Mouse (Mus musculus) testis, postnatal 10 days (tissue): ENCODE measurements around the gene Gm20661.
"Not testable (repeated sequence)": the region's sequence is repeated elsewhere in the genome, so short reads cannot be mapped to it uniquely, and the experiment has no call there.

Experiments
- DNase-seq: peaks from one replicate; pipeline ENCODE4 v3.0.0; 2021; ENCODE audit warnings: low spot score

Gene Gm20661

DNA sequence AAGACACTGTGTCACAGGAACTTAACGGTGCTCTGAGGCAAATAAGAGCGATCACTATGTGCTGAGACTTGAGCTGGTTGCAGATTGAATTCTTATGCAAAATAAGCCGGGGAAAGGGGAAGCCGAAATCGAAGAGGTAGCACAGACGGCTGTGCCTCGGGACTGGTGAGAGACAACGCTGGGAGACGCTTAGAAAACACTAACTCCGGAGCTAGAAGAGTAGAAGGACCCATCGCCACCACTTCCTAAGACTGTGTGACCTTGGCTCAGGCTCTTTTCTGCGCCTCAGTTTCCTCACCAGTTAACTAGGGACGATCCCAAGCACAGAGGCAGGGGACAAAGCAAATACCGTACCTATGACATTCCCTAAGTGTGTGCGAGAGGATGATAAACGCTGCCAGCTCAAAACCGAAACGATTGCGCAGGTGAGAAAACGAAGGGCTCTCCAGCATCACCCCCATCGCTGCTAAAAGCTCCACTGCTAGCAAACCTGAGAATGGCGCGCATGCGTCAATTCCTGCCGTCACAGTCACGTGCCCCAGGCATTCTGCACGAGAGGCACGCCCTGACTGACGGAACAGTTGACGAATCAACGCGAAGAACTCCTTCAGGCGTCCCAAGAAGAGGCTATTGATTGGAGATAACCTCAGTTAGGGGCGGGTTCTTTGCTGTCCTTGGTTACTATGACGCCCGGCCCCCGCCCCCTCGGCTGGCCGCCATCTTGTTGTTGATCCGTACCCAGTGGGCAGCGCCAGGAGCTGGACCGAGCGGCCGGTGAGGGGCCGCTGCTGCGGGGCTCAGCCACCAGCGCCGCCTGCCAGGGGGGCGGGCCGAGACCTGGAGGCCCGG, 19.3 kb downstream of the Gm20661 start, which contains the start of gene Ip6k1:
Gene Ip6k1, plus strand, starts transcription at position 580 of the 849 bp plus-strand sequence.
- peak; percentile 100 for DNase-seq

GRCm38 (mm10) chr9:108002778-108003530, 20.1 kb downstream of the Gm20661 start:
- peak; percentile 76 for DNase-seq

GRCm38 (mm10) chr9:108003531-108003890, 20.7 kb downstream of the Gm20661 start:
- DNase-seq, result peak; percentile 45

GRCm38 (mm10) chr9:108008041-108008440, 25.2 kb downstream of the Gm20661 start:
- DNase-seq, result no peak

DNA sequence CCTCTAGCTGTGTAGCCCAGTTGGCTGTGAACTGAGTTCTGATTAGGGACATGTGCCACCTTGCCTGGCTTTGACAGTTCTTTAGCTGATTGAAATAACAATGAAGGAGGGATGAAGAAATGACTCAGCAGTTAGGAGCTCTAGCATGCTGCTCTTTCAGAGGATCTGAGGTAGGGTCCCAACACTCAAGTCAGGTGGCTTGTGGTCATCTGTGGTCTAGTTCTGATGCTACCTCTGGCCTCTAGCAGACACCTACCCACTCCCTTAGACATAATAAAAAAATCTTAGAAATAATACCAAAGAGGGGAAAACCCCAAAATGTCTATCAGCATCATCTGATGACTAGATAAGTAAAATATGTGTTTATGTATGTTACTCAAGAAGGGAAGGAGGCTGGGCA, 27.5 kb downstream of the Gm20661 start:
- no peak for DNase-seq

GRCm38 (mm10) chr9:108013577-108013976, 30.7 kb downstream of the Gm20661 start:
- not testable (repeated sequence) for DNase-seq

- no peak for DNase-seq
These were observed 34.3 kb downstream of the Gm20661 start for GRCm38 (mm10) chr9:108017127-108017526.

DNA sequence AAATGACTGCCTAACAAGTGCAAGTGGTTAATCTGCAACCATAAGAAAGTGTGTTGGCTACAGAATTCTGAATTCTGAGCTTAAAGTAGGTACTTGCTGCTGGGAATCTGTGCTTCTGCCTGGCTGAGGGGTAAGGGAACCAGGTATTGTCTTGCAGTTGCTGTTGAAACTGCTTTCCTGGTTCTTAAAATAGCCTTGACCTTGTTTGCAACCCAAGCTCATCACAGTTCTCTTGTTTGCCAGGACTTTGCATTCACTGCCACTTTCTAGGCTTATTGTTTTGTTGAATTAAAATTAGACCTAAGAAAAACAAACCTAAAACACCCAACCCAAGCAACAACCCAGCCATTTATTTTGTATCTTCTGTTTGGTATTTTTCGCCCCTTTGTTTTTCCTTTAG, 37.9 kb downstream of the Gm20661 start:
- no peak for DNase-seq

- no peak for DNase-seq
These were observed 40.4 kb downstream of the Gm20661 start for GRCm38 (mm10) chr9:108023216-108023615.

GRCm38 (mm10) chr9:108026584-108026983, 43.7 kb downstream of the Gm20661 start:
- DNase-seq, result no peak

- DNase-seq, result no peak
These were observed 45.0 kb downstream of the Gm20661 start for GRCm38 (mm10) chr9:108027867-108028266.

- DNase-seq, result no peak
These were observed 49.3 kb downstream of the Gm20661 start for GRCm38 (mm10) chr9:108032126-108032525.

DNA sequence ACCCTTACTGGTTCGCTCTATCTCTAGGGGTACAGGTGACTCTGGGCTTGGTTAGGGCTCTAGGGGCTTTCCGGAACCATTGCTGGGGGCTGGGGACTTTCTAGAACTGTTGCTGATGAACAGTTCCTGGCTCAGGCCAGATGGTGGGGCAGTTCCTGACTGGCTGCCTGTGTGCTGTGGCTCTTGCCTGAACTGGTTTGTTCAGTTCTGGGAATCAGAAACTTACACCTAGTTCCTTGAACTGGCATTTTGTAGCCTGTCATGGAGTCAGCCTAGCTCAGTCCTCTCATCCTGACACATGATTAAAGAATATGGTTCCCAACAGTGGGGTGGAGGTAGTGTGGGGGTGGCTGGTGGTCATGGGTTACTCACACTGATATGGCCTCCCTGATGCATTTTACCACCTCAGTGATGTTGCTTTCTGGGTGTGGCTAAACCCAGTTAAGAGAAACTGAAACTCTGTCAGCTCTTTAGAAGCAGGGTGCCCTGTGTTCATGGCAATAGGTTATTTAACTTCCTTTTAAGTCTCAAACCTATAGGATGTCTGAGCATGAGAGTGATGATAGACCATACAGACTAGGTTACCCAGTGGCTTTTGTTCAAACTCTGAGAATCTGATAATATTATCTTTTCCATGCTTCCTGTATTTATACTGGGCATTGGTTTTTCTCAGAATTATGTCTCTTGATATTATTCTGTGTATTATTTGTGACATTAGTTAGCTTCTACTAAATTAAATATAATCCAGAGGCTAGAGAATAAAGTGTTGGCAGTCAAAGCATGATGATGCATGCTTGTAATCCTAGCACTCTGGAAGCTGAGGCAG, 52.7 kb downstream of the Gm20661 start:
- DNase-seq, result no peak
